Mouse (Mus musculus) myocyte (in vitro differentiated cells): ENCODE data around the gene March1. TPM values are rescaled to one million over a fixed set of nuclear protein-coding genes. Genes with fewer than 3 reads are reported as not detected.

ENCODE experiments used
- H3K27me3 ChIP-seq: one replicate; pipeline ENCODE4 v1.6.1; 2011; ENCODE audit not compliant: control insufficient read depth, insufficient read depth, insufficient read length
- H3K36me3 ChIP-seq: one replicate; pipeline ENCODE4 v1.6.1; 2011; ENCODE audit not compliant: control insufficient read depth, insufficient read depth
- H3K4me2 ChIP-seq: one replicate; pipeline ENCODE4 v1.6.1; 2011; ENCODE audit warnings: low read depth, control low read depth
- H3K4me3 ChIP-seq: one replicate; pipeline ENCODE4 v1.5.1; 2011; ENCODE audit warnings: mild to moderate bottlenecking, control low read depth, moderate library complexity
- H3K79me2 ChIP-seq: one replicate; pipeline ENCODE4 v1.6.1; 2011; ENCODE audit not compliant: control insufficient read depth, insufficient read depth
- H3ac ChIP-seq: one replicate; pipeline ENCODE4 v1.6.1; 2011; ENCODE audit not compliant: control insufficient read depth, insufficient read length
- CEBPB ChIP-seq: IDR thresholded peaks from 2 replicates; pipeline ENCODE4 v1.6.1; 2011; ENCODE audit warnings: mild to moderate bottlenecking, moderate library complexity; ENCODE audit not compliant: poor library complexity, insufficient read depth, severe bottlenecking
- E2F4 ChIP-seq: IDR thresholded peaks from one replicate; pipeline ENCODE4 v1.6.1; 2011; ENCODE audit warnings: mild to moderate bottlenecking, control low read depth, moderate library complexity; ENCODE audit not compliant: insufficient read depth
- MAX ChIP-seq: IDR thresholded peaks from one replicate; pipeline ENCODE4 v1.6.1; 2011; ENCODE audit warnings: low read depth, mild to moderate bottlenecking, control low read depth
- MYOD1 ChIP-seq, 3 experiments: IDR thresholded peaks; one replicate each; pipeline ENCODE4 v1.6.1; 2011; ENCODE audit warnings: control low read depth in 2 of 3, low read depth in 2 of 3, mild to moderate bottlenecking in 2 of 3, moderate library complexity in 1 of 3; ENCODE audit not compliant: insufficient read length in 2 of 3, control insufficient read depth in 1 of 3
- MYOG ChIP-seq, 3 experiments: IDR thresholded peaks; one replicate each; pipeline ENCODE4 v1.6.1; 2011; ENCODE audit warnings: control low read depth in 2 of 3, low read depth in 2 of 3, mild to moderate bottlenecking in 2 of 3; ENCODE audit not compliant: insufficient read length in 2 of 3, control insufficient read depth in 1 of 3, insufficient read depth in 1 of 3
- POLR2A ChIP-seq: IDR thresholded peaks from one replicate; pipeline ENCODE4 v1.6.1; 2011; ENCODE audit warnings: low read depth, mild to moderate bottlenecking, control low read depth, moderate library complexity; ENCODE audit not compliant: insufficient read length
- POLR2AphosphoS2 ChIP-seq: IDR thresholded peaks from one replicate; pipeline ENCODE4 v1.6.1; 2011; ENCODE audit warnings: low read depth, control low read depth; ENCODE audit not compliant: insufficient read length
- REST ChIP-seq: IDR thresholded peaks from one replicate; pipeline ENCODE4 v1.6.1; 2011; ENCODE audit warnings: mild to moderate bottlenecking, control low read depth, moderate library complexity; ENCODE audit not compliant: insufficient read depth, insufficient read length
- SRF ChIP-seq: IDR thresholded peaks from one replicate; pipeline ENCODE4 v1.6.1; 2011; ENCODE audit warnings: low read depth; ENCODE audit not compliant: control insufficient read depth, insufficient read length
- TCF12 ChIP-seq: IDR thresholded peaks from one replicate; pipeline ENCODE4 v1.6.1; 2011; ENCODE audit warnings: mild to moderate bottlenecking, control low read depth; ENCODE audit not compliant: poor library complexity, insufficient read depth, severe bottlenecking
- TCF3 ChIP-seq: IDR thresholded peaks from one replicate; pipeline ENCODE4 v1.6.1; 2011; ENCODE audit warnings: low read depth, control low read depth; ENCODE audit not compliant: insufficient read length
- USF1 ChIP-seq: IDR thresholded peaks from one replicate; pipeline ENCODE4 v1.6.1; 2011; ENCODE audit warnings: low read depth, mild to moderate bottlenecking, control low read depth, moderate library complexity
- polyA plus RNA-seq: library from polyadenylated mRNA; unstranded; fragments of >200 nt; fragmentation: generic; extraction: Trizol; gene quantifications from one replicate; pipeline ENCODE4 v1.2.1, GENCODE M21; 2012; ENCODE audit warnings: missing spikeins

Gene March1
- polyA plus RNA-seq, 1 experiment = 0.06 TPM

DNA sequence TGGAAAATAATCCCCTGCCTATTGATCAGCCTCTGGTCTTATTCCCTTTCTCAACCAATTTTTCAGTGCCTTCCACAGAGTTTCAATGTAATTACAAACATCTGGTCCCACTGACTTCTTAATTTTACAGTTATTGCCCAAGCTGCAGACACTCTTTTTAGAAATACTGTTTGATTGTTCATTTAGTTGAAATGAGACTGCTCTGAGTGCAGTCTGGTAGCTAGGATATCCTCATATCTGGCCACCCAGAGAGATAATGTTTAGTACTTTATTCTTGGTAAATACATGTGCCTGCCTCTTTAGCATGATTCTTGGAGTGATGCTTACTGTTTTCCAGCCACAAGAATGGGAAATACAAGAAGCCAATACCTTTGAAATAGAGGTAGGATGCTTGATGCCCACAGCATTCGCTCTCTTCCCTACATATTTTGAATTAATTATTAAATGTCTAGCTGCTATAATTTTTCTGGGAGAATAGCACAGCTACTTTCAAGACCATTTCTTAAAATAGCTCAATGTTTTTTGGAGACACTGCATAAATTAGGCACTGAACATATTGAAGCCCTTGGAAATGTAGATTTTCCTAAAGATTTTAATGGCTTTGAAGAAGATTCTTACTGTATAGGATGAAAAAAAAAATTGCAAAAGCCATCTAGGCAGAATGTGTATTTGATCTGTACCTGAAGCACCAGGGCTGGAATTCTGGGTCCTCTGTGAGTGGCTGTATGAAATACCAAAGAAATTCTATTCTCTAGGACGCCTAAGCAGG lies 549.9 kb downstream of the March1 start:
- TF ChIP-seq CEBPB = no peak
- no peak for TF ChIP-seq MAX
- no peak for TF ChIP-seq SRF
- TF ChIP-seq E2F4 = no peak
- TF ChIP-seq TCF12 = no peak
- TF ChIP-seq USF1 = no peak
- TF ChIP-seq MYOG (IDR thresholded peaks at IDR 0.05; ENCODE audit: control insufficient read depth in 1 of 3, insufficient read depth in 1 of 3, insufficient read length in 2 of 3, low read depth in 2 of 3) = no peak
- TF ChIP-seq MYOD1 (IDR thresholded peaks at IDR 0.05; ENCODE audit: control insufficient read depth in 1 of 3, insufficient read length in 2 of 3, low read depth in 2 of 3) = no peak
- no peak for TF ChIP-seq POLR2A
- TF ChIP-seq REST = no peak
- no peak for TF ChIP-seq TCF3
- no peak for TF ChIP-seq POLR2AphosphoS2
- no peaks in the 10 kb centered on the region for H3K79me2 ChIP-seq

GRCm38 (mm10) chr8:66179336-66179735 lies 561.6 kb downstream of the March1 start:
- no peaks in the 10 kb centered on the region for H3K36me3 ChIP-seq
- no peak overlapping the region for H3K4me2 ChIP-seq
- H3K27me3 ChIP-seq = no peaks in the 10 kb centered on the region
- TF ChIP-seq E2F4 = no peak
- TF ChIP-seq MAX = no peak
- TF ChIP-seq REST = no peak
- no peak for TF ChIP-seq TCF3
- TF ChIP-seq TCF12 = no peak
- no peak for TF ChIP-seq MYOG (IDR thresholded peaks at IDR 0.05; ENCODE audit: control insufficient read depth in 1 of 3, insufficient read depth in 1 of 3, insufficient read length in 2 of 3, low read depth in 2 of 3)
- TF ChIP-seq POLR2A = no peak
- TF ChIP-seq SRF = no peak
- TF ChIP-seq POLR2AphosphoS2 = no peak
- no peak for TF ChIP-seq CEBPB
- TF ChIP-seq MYOD1 (IDR thresholded peaks at IDR 0.05; ENCODE audit: control insufficient read depth in 1 of 3, insufficient read length in 2 of 3, low read depth in 2 of 3) = no peak
- no peak for TF ChIP-seq USF1
- no peak overlapping the region for H3K4me3 ChIP-seq
- no peaks in the 10 kb centered on the region for H3K79me2 ChIP-seq
- H3ac ChIP-seq = no peak overlapping the region

More for the DNA sequence above, 549.9 kb downstream of the March1 start:
- no peaks in the 10 kb centered on the region for H3K36me3 ChIP-seq
- no peak overlapping the region for H3K4me3 ChIP-seq
- no peak overlapping the region for H3K4me2 ChIP-seq
- no peaks in the 10 kb centered on the region for H3K27me3 ChIP-seq
- no peak overlapping the region for H3ac ChIP-seq

- Histone ChIP-seq H3K4me2 (no peak overlapping the region), H3ac (no peak overlapping the region), H3K27me3 (no peaks in the 10 kb centered on the region), H3K4me3 (no peak overlapping the region), H3K36me3 (no peaks in the 10 kb centered on the region), H3K79me2 (no peaks in the 10 kb centered on the region)
- TF ChIP-seq REST = no peak
- no peak for TF ChIP-seq POLR2AphosphoS2
- TF ChIP-seq USF1 = no peak
- TF ChIP-seq MYOG (IDR thresholded peaks at IDR 0.05; ENCODE audit: control insufficient read depth in 1 of 3, insufficient read depth in 1 of 3, insufficient read length in 2 of 3, low read depth in 2 of 3) = no peak
- TF ChIP-seq TCF12 = no peak
- TF ChIP-seq E2F4 = no peak
- no peak for TF ChIP-seq SRF
- no peak for TF ChIP-seq MAX
These were observed 563.6 kb downstream of the March1 start for GRCm38 (mm10) chr8:66181265-66181664.

DNA sequence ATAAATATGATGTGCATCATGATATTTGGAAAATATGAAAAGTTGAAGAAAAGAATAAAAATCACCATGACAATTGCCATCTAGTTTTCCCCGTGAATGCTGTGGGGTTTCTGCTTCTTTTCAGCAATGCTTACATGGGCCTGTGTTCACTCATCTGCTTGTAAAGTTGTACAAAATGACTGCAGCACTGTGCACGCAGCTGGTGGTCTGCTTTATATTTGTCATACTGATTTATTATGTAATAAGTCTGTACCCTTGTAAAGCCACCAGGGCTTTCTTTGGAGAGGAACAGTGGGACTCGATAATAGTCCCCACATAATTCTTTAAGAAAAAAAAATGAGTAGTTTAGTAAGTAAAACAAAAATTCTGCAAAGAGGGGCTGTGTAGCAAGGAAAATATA lies 564.6 kb downstream of the March1 start:
- H3ac ChIP-seq = no peak overlapping the region
- no peaks in the 10 kb centered on the region for H3K27me3 ChIP-seq
- no peak overlapping the region for H3K4me3 ChIP-seq
- H3K79me2 ChIP-seq = no peaks in the 10 kb centered on the region
- H3K4me2 ChIP-seq = no peak overlapping the region
- H3K36me3 ChIP-seq = no peaks in the 10 kb centered on the region
- TF ChIP-seq POLR2AphosphoS2 (no peak), MYOG (IDR thresholded peaks at IDR 0.05; ENCODE audit: control insufficient read depth in 1 of 3, insufficient read depth in 1 of 3, insufficient read length in 2 of 3, low read depth in 2 of 3) (no peak), TCF3 (no peak), CEBPB (no peak), USF1 (no peak), MYOD1 (IDR thresholded peaks at IDR 0.05; ENCODE audit: control insufficient read depth in 1 of 3, insufficient read length in 2 of 3, low read depth in 2 of 3) (no peak), TCF12 (no peak), MAX (no peak), E2F4 (no peak), SRF (no peak), POLR2A (no peak), REST (no peak)

DNA sequence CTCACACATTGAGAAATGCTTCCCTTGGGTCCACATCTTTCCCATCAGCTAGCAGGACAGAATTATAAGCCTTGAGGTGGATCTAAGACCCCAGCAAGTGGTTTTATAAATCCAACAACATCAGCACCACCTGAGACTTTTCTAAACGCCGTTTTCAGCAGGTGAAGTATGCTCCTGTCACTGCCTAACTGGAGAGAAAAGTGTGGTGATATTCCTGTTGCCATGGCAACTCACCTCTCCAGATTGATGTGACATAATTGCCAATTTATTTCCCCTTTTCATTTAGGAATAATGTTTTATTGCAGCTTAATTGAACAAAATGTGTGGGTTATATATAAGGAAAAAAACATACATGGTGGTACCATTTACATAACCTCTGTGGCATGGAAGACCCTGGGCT lies 565.8 kb downstream of the March1 start:
- H3K36me3 ChIP-seq = no peaks in the 10 kb centered on the region
- no peak overlapping the region for H3K4me3 ChIP-seq
- no peaks in the 10 kb centered on the region for H3K27me3 ChIP-seq
- no peak for TF ChIP-seq MYOG (IDR thresholded peaks at IDR 0.05; ENCODE audit: control insufficient read depth in 1 of 3, insufficient read depth in 1 of 3, insufficient read length in 2 of 3, low read depth in 2 of 3)
- no peak for TF ChIP-seq REST
- TF ChIP-seq USF1 = no peak
- no peaks in the 10 kb centered on the region for H3K79me2 ChIP-seq
- H3K4me2 ChIP-seq = no peak overlapping the region
- H3ac ChIP-seq = no peak overlapping the region
